Mouse (Mus musculus) heart, postnatal 14 days (tissue): ENCODE measurements around the gene Arhgap23. TPM values are rescaled to one million over a fixed set of nuclear protein-coding genes. Genes with fewer than 3 reads are reported as not detected.

Experiments used
- DNase-seq, 2 experiments: peaks; one replicate each; pipeline ENCODE4 v3.0.0; 2021 to 2022
- intact Hi-C: fragments of 180-260 bp; cut with DNase I; formaldehyde crosslinking; loops from one replicate; pipeline ENCODE4 v1.15.1; 2025
- total RNA-seq, 2 experiments: library from RNA; stranded (reverse); gene quantifications; 2 replicates each; pipeline ENCODE4 v1.2.3; 2021

Gene Arhgap23
- total RNA-seq, 2 experiments from 2014 or later: 24.8 to 25.1 TPM

GRCm38 (mm10) chr11:97432015-97432414 lies 16.7 kb downstream of the Arhgap23 start:
- intact Hi-C loops: loop anchor here (1.0 to 2.0 kb wide), 2 partner anchors 19 to 37 kb away; no protein-coding TSS in a partner anchor
- peak; percentile 79 to 81 for DNase-seq

- intact Hi-C loops: loop anchor here (1.0 to 2.0 kb wide), 2 partner anchors 18 to 36 kb away; no protein-coding TSS in a partner anchor
- no peak for DNase-seq
Observed at GRCm38 (mm10) chr11:97432983-97433539, 17.7 kb downstream of the Arhgap23 start.

- no peak for DNase-seq
- intact Hi-C loops: no loop called here
Observed at GRCm38 (mm10) chr11:97434121-97434520, 18.8 kb downstream of the Arhgap23 start.

- intact Hi-C loops: no loop called here
- DNase-seq: peak; percentile 75 to 80
Observed at GRCm38 (mm10) chr11:97434704-97435454, 19.5 kb downstream of the Arhgap23 start.

GRCm38 (mm10) chr11:97435808-97436491 lies 20.6 kb downstream of the Arhgap23 start:
- peak in 1 of 2 experiments; percentile 45 for DNase-seq
- intact Hi-C loops: no loop called here

- peak; percentile 85 to 88 for DNase-seq
- intact Hi-C loops: no loop called here
Observed at GRCm38 (mm10) chr11:97437745-97438144, 22.4 kb downstream of the Arhgap23 start.

- intact Hi-C loops: no loop called here
- peak; percentile 58 for DNase-seq
Observed at GRCm38 (mm10) chr11:97438868-97439267, 23.5 kb downstream of the Arhgap23 start.

GRCm38 (mm10) chr11:97439935-97440334 lies 24.6 kb downstream of the Arhgap23 start:
- DNase-seq: peak; percentile 87 to 90
- intact Hi-C loops: no loop called here

GRCm38 (mm10) chr11:97440441-97440881 lies 25.1 kb downstream of the Arhgap23 start:
- peak; percentile 58 to 62 for DNase-seq
- intact Hi-C loops: no loop called here

GRCm38 (mm10) chr11:97441036-97441657 lies 25.8 kb downstream of the Arhgap23 start:
- intact Hi-C loops: no loop called here

GRCm38 (mm10) chr11:97441658-97442125 lies 26.4 kb downstream of the Arhgap23 start:
- peak in 1 of 2 experiments; percentile 43 for DNase-seq
- intact Hi-C loops: no loop called here

More at GRCm38 (mm10) chr11:97441036-97441657, 25.8 kb downstream of the Arhgap23 start:
- peak in 1 of 2 experiments; percentile 48 for DNase-seq

GRCm38 (mm10) chr11:97442891-97443675 lies 27.8 kb downstream of the Arhgap23 start:
- no peak for DNase-seq
- intact Hi-C loops: no loop called here

GRCm38 (mm10) chr11:97445596-97445995 lies 30.3 kb downstream of the Arhgap23 start:
- intact Hi-C loops: no loop called here
- no peak for DNase-seq

GRCm38 (mm10) chr11:97445999-97446511 lies 30.7 kb downstream of the Arhgap23 start:
- DNase-seq: no peak
- intact Hi-C loops: no loop called here

- intact Hi-C loops: no loop called here
- DNase-seq: no peak
Observed at GRCm38 (mm10) chr11:97447979-97448378, 32.6 kb downstream of the Arhgap23 start.

GRCm38 (mm10) chr11:97448611-97449394 lies 33.5 kb downstream of the Arhgap23 start:
- intact Hi-C loops: no loop called here
- no peak for DNase-seq

GRCm38 (mm10) chr11:97449601-97450293 lies 34.4 kb downstream of the Arhgap23 start:
- intact Hi-C loops: loop anchor here (2.0 kb wide), 2 partner anchors 17 to 19 kb away; no protein-coding TSS in a partner anchor
- DNase-seq: peak; percentile 84 to 85
